In the genomic region with DNA sequence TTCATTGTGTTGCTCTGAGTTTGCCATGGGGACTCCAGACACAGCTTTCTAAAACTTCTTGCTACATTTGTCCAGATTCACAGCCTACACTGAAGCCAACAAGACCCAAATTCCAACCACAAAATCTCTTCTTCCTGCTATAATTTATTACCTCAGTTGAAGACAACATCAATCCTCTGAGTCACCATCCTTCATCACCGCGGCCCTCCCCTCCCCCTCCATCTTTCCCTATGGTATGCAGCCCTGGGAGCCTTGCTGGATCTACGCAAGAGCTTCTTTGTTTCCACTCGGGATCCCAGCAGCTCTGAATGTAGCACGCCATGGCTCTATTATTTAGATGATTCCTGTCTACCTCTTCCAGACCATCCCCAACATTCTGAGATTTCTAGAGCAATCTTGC, we compare ENCODE assay signal across 30 mouse cellular contexts. TPM values are rescaled to one million over a fixed set of nuclear protein-coding genes. Genes with fewer than 3 reads are reported as not detected.
DNase-seq lines count a peak whose midpoint lies in the region.
"Had no signal": no experiment of that assay in that cellular context is flagged by ENCODE, and none has a peak within 500 bp of the region (broad histone marks: within the 10 kb centered on the region; RNA-seq: fewer than 3 reads in every experiment).

No protein-coding gene starts in this region.

- H3K27me3 ChIP-seq in heart, embryonic 10.5 days (ENCODE audit: insufficient read depth, poor library complexity, severe bottlenecking) = no peaks in the 10 kb centered on the region
- H3K27me3 ChIP-seq: embryonic facial prominence, embryonic 12.5 days; heart, embryonic 13.5 days; hindbrain, embryonic 12.5 days; limb, embryonic 15.5 days; liver, embryonic 13.5 days; midbrain, embryonic 15.5 days; neural tube, embryonic 12.5 days had no signal

- no peak overlapping the region for H3K4me3 ChIP-seq in heart, embryonic 10.5 days
- H3K4me3 ChIP-seq: embryonic facial prominence, embryonic 12.5 days; hindbrain, embryonic 12.5 days; limb, embryonic 10.5 days; limb, embryonic 15.5 days; liver, embryonic 13.5 days; midbrain, embryonic 10.5 days; midbrain, embryonic 15.5 days; neural tube, embryonic 12.5 days had no signal

- H3K4me1 ChIP-seq in heart, embryonic 10.5 days = peaks cover 8% of the 10 kb centered on the region
- H3K4me1 ChIP-seq: embryonic facial prominence, embryonic 12.5 days; hindbrain, embryonic 12.5 days; limb, embryonic 15.5 days; liver, embryonic 13.5 days; midbrain, embryonic 10.5 days; midbrain, embryonic 15.5 days; neural tube, embryonic 12.5 days had no signal

- H3K9me3 ChIP-seq in heart, embryonic 10.5 days = no peaks in the 10 kb centered on the region
- H3K9me3 ChIP-seq: embryonic facial prominence, embryonic 12.5 days; heart, embryonic 13.5 days; hindbrain, embryonic 12.5 days; limb, embryonic 10.5 days; limb, embryonic 15.5 days; liver, embryonic 13.5 days; midbrain, embryonic 10.5 days; midbrain, embryonic 15.5 days; neural tube, embryonic 12.5 days had no signal

- no peaks in the 10 kb centered on the region for H3K36me3 ChIP-seq in heart, embryonic 10.5 days
- H3K36me3 ChIP-seq: embryonic facial prominence, embryonic 12.5 days; heart, embryonic 13.5 days; hindbrain, embryonic 12.5 days; limb, embryonic 10.5 days; limb, embryonic 15.5 days; liver, embryonic 13.5 days; midbrain, embryonic 10.5 days; midbrain, embryonic 15.5 days; neural tube, embryonic 12.5 days had no signal

- no peak overlapping the region for H3K27ac ChIP-seq in heart, embryonic 10.5 days
- H3K27ac ChIP-seq: embryonic facial prominence, embryonic 12.5 days; heart, embryonic 13.5 days; hindbrain, embryonic 12.5 days; limb, embryonic 10.5 days; limb, embryonic 15.5 days; liver, embryonic 13.5 days; midbrain, embryonic 10.5 days; midbrain, embryonic 15.5 days; neural tube, embryonic 12.5 days had no signal

- WGBS in heart, embryonic 10.5 days = 55% methylated on average over 5 of the region's 5 CpGs

- DNase-seq in adrenal gland, adult 2 months = peak; percentile 8
- no peak for DNase-seq in adrenal gland, adult 8-10 months
- DNase-seq in kidney, postnatal 10 days = peak; percentile 8
- no peak for DNase-seq in kidney, adult 18-20 months
- DNase-seq in adipocyte (ENCODE audit: low spot score) = peak; percentile 5
- DNase-seq in heart, embryonic 10.5 days (ENCODE audit: low spot score) = no peak
- no peak for DNase-seq in lung, postnatal 4 days
- DNase-seq in frontal cortex, postnatal 14 days (ENCODE audit: low spot score in 2 of 2) = no peak
- DNase-seq: cerebellum, adult 11-12 months; cerebellum, adult 9-11 months; embryo, embryonic 11 days; gastrocnemius, postnatal 25 days; heart, adult 18-20 months; heart, postnatal 10 days; kidney, adult 9 months; kidney, postnatal 14 days; layer of hippocampus, adult 9-11 months; liver, embryonic 13.5 days; lung, adult 2 months; lung, postnatal 10 days; thymus, adult 2 months; thymus, postnatal 36 days had no signal

RNA-seq across cellular contexts. Expression of gene Bbx, which starts 49.2 kb away (rescaled TPM):
- total RNA-seq in adrenal gland, adult 2 months (2021) = 10 to 100 TPM; 33.1 to 34.3 TPM
- 5.8 and 8.4 TPM in 2 replicates for polyA plus RNA-seq in adrenal gland, adult 2 months (2012; rRNA removed)
- 10 to 100 TPM; 43.8 to 50.6 (median 46.3) TPM for total RNA-seq in adrenal gland, adult 8-10 months (2022)
- 41.6 and 50.2 TPM in 2 replicates for polyA plus RNA-seq in heart, embryonic 10.5 days (2016; fragmentation: Nextera tagmentation; extraction: Ambion mirVana)

Comparison
In these comparisons a context has a peak if more than half of its experiments do, and no peak if none do; other contexts are left out.
1. DNase-seq: peak in adrenal gland, adult 2 months (single experiment), kidney, postnatal 10 days (single experiment) and adipocyte (single experiment); none in adrenal gland, adult 8-10 months (single experiment), kidney, adult 18-20 months (single experiment), heart, embryonic 10.5 days (single experiment), lung, postnatal 4 days (0 of 2) and frontal cortex, postnatal 14 days (0 of 2).